Mouse (Mus musculus) hindbrain, embryonic 14.5 days (tissue): ENCODE measurements around the gene Cand2. TPM values are rescaled to one million over a fixed set of nuclear protein-coding genes. Genes with fewer than 3 reads are reported as not detected.

Source experiments
- ATAC-seq: fragments of 200-750 bp; cut with Nextera tagmentation; 2 replicates; pipeline ENCODE4 v1.8.0; 2017; ENCODE audit warnings: moderate number of reproducible peaks, mild to moderate bottlenecking, moderate TSS enrichment, moderate library complexity; ENCODE audit not compliant: low FRiP score
- DNase-seq: peaks from one replicate; pipeline ENCODE4 v3.0.0-alpha.2; 2015; ENCODE audit warnings: low spot score
- H3K27ac ChIP-seq: fragments of 300-500 bp; sonication (generic); 2 replicates; pipeline ENCODE4 v1.5.1; 2014; ENCODE audit warnings: mild to moderate bottlenecking, moderate library complexity
- H3K27me3 ChIP-seq: fragments of 300-500 bp; sonication (generic); 2 replicates; pipeline ENCODE4 v1.6.1; 2014; ENCODE audit warnings: mild to moderate bottlenecking, low read length, mixed read lengths; ENCODE audit not compliant: control insufficient read depth, insufficient read depth
- H3K36me3 ChIP-seq: fragments of 300-500 bp; sonication (generic); replicated peaks from 2 replicates; pipeline ENCODE4 v1.6.1; 2014; ENCODE audit not compliant: control insufficient read depth, insufficient read depth
- H3K4me1 ChIP-seq: fragments of 300-500 bp; sonication (generic); replicated peaks from 2 replicates; pipeline ENCODE4 v1.6.1; 2014; ENCODE audit warnings: antibody characterized with exemption, low read length, mixed read lengths; ENCODE audit not compliant: control insufficient read depth, insufficient read depth
- H3K4me2 ChIP-seq: fragments of 300-500 bp; sonication (generic); replicated peaks from 2 replicates; pipeline ENCODE4 v1.6.1; 2014; ENCODE audit warnings: mild to moderate bottlenecking, moderate library complexity
- H3K4me3 ChIP-seq: fragments of 300-500 bp; sonication (generic); replicated peaks from 2 replicates; pipeline ENCODE4 v1.5.1; 2014; ENCODE audit warnings: mild to moderate bottlenecking, low read length
- H3K9ac ChIP-seq: fragments of 300-500 bp; sonication (generic); 2 replicates; pipeline ENCODE4 v1.6.1; 2014
- H3K9me3 ChIP-seq: fragments of 300-500 bp; sonication (generic); 2 replicates; pipeline ENCODE4 v1.6.1; 2016; ENCODE audit warnings: low read length; ENCODE audit not compliant: control insufficient read depth
- WGBS: fragments of 180-500 bp; shearing (Covaris S2); extraction: QIAGEN DNeasy Blood & Tissue Kit; methylation state at CpG from one replicate; pipeline ENCODE4 v1.1.7; 2014; 5-methylcytosine and 5-hydroxymethylcytosine counted together
- polyA plus RNA-seq: library from polyadenylated mRNA; unstranded; fragments of >200 nt; fragmentation: Nextera tagmentation; extraction: Ambion mirVana; gene quantifications from 2 replicates; pipeline ENCODE4 v1.2.1, GENCODE M21; 2014

Gene Cand2
- polyA plus RNA-seq: 10.6 and 11.1 TPM in 2 replicates

- peak; percentile 83 for ATAC-seq
- DNase-seq: peak; percentile 71
- Histone ChIP-seq H3K27me3 (no peaks in the 10 kb centered on the region), H3K27ac (peak within 1 kb of the TSS; percentile 84), H3K4me3 (peak within 1 kb of the TSS; percentile 90), H3K36me3 (no peaks in the 10 kb centered on the region), H3K4me1 (peaks cover 22% of the 10 kb centered on the region), H3K4me2 (peak within 1 kb of the TSS; percentile 88), H3K9me3 (no peaks in the 10 kb centered on the region), H3K9ac (peak within 1 kb of the TSS; percentile 93)
- WGBS: 1% methylated on average over 24 of the region's 28 CpGs
Observed at GRCm38 (mm10) chr6:115774501-115774921, at the start of gene Cand2. TSS of gene Cand2 (plus strand) at chr6:115774538.

DNA sequence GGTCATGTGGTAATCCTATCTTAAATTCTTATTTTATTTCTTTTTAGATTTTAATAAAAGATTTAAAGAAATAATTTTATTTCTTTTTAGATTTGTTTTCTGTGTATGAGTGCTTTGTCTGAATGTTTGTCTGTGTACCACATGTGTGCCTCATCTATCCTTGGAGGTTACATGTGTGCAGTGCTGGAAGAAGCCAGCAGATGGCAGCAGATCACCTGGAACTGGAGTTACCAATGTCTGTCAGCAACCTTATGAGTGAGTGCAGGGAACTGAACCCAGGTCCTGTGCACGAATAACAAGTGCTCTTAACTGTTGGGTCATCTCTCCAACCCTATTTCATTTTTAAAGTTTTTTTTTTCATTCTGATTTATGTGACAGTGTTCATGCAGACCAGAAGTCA lies 47.2 kb upstream of the Cand2 start:
- no peaks in the 10 kb centered on the region for H3K36me3 ChIP-seq
- WGBS: 97% methylated on average over 1 of the region's 1 CpGs
- H3K4me1 ChIP-seq: no peaks in the 10 kb centered on the region
- H3K4me2 ChIP-seq: no peak overlapping the region
- no peaks in the 10 kb centered on the region for H3K9me3 ChIP-seq
- DNase-seq (peak; percentile 38), ATAC-seq (no peak)
- H3K4me3 ChIP-seq: no peak overlapping the region
- no peak overlapping the region for H3K27ac ChIP-seq
- H3K27me3 ChIP-seq: no peaks in the 10 kb centered on the region
- no peak overlapping the region for H3K9ac ChIP-seq

DNA sequence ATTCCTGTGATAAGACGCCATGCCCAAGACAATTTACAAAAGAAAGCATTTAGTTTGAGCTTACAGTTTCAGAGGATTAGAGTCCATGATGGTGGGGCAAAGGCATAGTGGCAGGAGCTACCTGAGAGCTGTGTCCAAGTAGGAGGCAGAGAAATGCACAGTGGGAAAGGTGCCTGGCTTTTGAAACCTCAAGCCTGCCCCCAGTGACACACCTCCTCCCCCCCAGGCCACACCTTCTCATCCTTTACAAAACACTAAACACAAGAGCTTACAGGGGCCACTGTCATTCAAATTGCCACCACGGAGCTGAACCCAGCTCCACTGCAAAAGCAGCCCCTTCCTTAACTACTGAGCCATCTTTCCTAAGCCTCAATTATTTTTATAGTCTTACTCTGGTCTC lies 46.8 kb upstream of the Cand2 start:
- no peaks in the 10 kb centered on the region for H3K9me3 ChIP-seq
- no peak overlapping the region for H3K27ac ChIP-seq
- no peak for DNase-seq
- no peak overlapping the region for H3K4me3 ChIP-seq
- no peak for ATAC-seq
- H3K4me1 ChIP-seq: no peaks in the 10 kb centered on the region
- H3K9ac ChIP-seq: no peak overlapping the region
- no peaks in the 10 kb centered on the region for H3K36me3 ChIP-seq
- 54% methylated on average over 2 of the region's 2 CpGs for WGBS
- H3K4me2 ChIP-seq: no peak overlapping the region
- H3K27me3 ChIP-seq: no peaks in the 10 kb centered on the region

GRCm38 (mm10) chr6:115730560-115731342 lies 43.6 kb upstream of the Cand2 start:
- Histone ChIP-seq H3K36me3 (no peaks in the 10 kb centered on the region), H3K4me2 (no peak overlapping the region), H3K9ac (no peak overlapping the region), H3K27ac (no peak overlapping the region), H3K9me3 (no peaks in the 10 kb centered on the region), H3K27me3 (no peaks in the 10 kb centered on the region), H3K4me3 (no peak overlapping the region), H3K4me1 (no peaks in the 10 kb centered on the region)
- 69% methylated on average over 20 of the region's 20 CpGs for WGBS
- no peak for DNase-seq
- ATAC-seq: no peak

GRCm38 (mm10) chr6:115732341-115732928 lies 41.9 kb upstream of the Cand2 start:
- ATAC-seq (no peak; the same call in 1 of the 2 replicates), DNase-seq (no peak)
- H3K27me3 ChIP-seq: no peaks in the 10 kb centered on the region
- 72% methylated on average over 22 of the region's 22 CpGs for WGBS
- H3K4me2 ChIP-seq: no peak overlapping the region
- no peaks in the 10 kb centered on the region for H3K9me3 ChIP-seq
- H3K27ac ChIP-seq: no peak overlapping the region
- H3K4me3 ChIP-seq: no peak overlapping the region
- H3K36me3 ChIP-seq: no peaks in the 10 kb centered on the region
- no peaks in the 10 kb centered on the region for H3K4me1 ChIP-seq
- H3K9ac ChIP-seq: no peak overlapping the region

- Histone ChIP-seq H3K9ac (no peak overlapping the region), H3K27ac (no peak overlapping the region), H3K4me3 (no peak overlapping the region), H3K4me2 (no peak overlapping the region), H3K9me3 (no peaks in the 10 kb centered on the region), H3K36me3 (no peaks in the 10 kb centered on the region), H3K27me3 (no peaks in the 10 kb centered on the region), H3K4me1 (no peaks in the 10 kb centered on the region)
- ATAC-seq (no peak), DNase-seq (no peak)
- 82% methylated on average over 4 of the region's 4 CpGs for WGBS
Observed at GRCm38 (mm10) chr6:115734909-115735308, 39.4 kb upstream of the Cand2 start.

- Histone ChIP-seq H3K4me3 (no peak overlapping the region), H3K4me2 (no peak overlapping the region), H3K27ac (no peak overlapping the region), H3K4me1 (no peaks in the 10 kb centered on the region), H3K36me3 (no peaks in the 10 kb centered on the region), H3K27me3 (no peaks in the 10 kb centered on the region), H3K9me3 (no peaks in the 10 kb centered on the region), H3K9ac (no peak overlapping the region)
- DNase-seq: no peak
- WGBS: 92% methylated on average over 5 of the region's 5 CpGs
- ATAC-seq: no peak
Observed at GRCm38 (mm10) chr6:115739056-115739455, 35.3 kb upstream of the Cand2 start.

GRCm38 (mm10) chr6:115743569-115743968 lies 30.8 kb upstream of the Cand2 start:
- WGBS: 0% methylated on average over 1 of the region's 1 CpGs
- Histone ChIP-seq H3K9me3 (no peaks in the 10 kb centered on the region), H3K4me1 (no peaks in the 10 kb centered on the region), H3K4me3 (no peak overlapping the region), H3K27me3 (no peaks in the 10 kb centered on the region), H3K4me2 (no peak overlapping the region), H3K36me3 (no peaks in the 10 kb centered on the region), H3K9ac (no peak overlapping the region), H3K27ac (no peak overlapping the region)
- no peak for DNase-seq
- no peak for ATAC-seq

DNA sequence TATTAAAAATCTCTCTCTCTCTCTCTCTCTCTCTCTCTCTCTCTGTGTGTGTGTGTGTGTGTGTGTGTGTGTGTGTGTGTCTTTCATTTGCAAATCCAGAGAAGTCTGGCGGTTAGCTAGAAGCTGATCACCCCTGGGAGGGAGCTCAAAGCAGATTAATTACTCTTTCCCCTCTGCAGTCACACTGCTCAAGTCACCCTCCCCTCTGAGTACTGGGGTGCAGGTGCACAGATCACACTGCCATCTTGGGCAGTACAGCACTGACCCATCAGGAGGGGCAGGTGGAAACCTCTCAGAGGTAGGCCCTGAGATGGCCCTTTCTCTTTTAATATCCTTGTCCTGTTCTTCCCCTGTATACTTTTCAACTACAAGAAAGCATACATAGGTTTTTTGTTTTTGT lies 28.0 kb upstream of the Cand2 start:
- H3K4me2 ChIP-seq: no peak overlapping the region
- H3K27ac ChIP-seq: no peak overlapping the region; the same call in 1 of the 2 replicates
- no peaks in the 10 kb centered on the region for H3K9me3 ChIP-seq
- no peak overlapping the region for H3K4me3 ChIP-seq
- 16% methylated on average over 1 of the region's 1 CpGs for WGBS
- DNase-seq (no peak), ATAC-seq (0 out of 2 replicates have a peak, but pooled peaks have one; percentile 57)
- no peaks in the 10 kb centered on the region for H3K27me3 ChIP-seq
- no peaks in the 10 kb centered on the region for H3K4me1 ChIP-seq
- no peaks in the 10 kb centered on the region for H3K36me3 ChIP-seq
- no peak overlapping the region for H3K9ac ChIP-seq
